Mouse (Mus musculus): ENCODE measurements around the gene Apba1.

GRCm38 (mm10) chr19:23966376-23966775 is 207.7 kb downstream of the Apba1 start:
- no peak for TF ChIP-seq POLR2A (IDR thresholded peaks at IDR 0.05; ENCODE audit: low read depth, low read length)
- no peak for TF ChIP-seq CTCF (conservative IDR thresholded peaks at IDR 0.05; ENCODE audit: insufficient read depth, insufficient read length, low read depth, low read length)

Measured in kidney, adult 2 months (tissue).